Mouse (Mus musculus) layer of hippocampus, adult 9-11 months (tissue): ENCODE measurements around the gene Ctdnep1.
A peak's percentile ranks its signal among the peaks of the same experiment; 100 is the strongest.
"Not testable (repeated sequence)": the region's sequence is repeated elsewhere in the genome, so short reads cannot be mapped to it uniquely, and the experiment has no call there.

Experiments used
- DNase-seq: peaks from one replicate; pipeline ENCODE4 v3.0.0; 2022

The Ctdnep1 gene

DNA sequence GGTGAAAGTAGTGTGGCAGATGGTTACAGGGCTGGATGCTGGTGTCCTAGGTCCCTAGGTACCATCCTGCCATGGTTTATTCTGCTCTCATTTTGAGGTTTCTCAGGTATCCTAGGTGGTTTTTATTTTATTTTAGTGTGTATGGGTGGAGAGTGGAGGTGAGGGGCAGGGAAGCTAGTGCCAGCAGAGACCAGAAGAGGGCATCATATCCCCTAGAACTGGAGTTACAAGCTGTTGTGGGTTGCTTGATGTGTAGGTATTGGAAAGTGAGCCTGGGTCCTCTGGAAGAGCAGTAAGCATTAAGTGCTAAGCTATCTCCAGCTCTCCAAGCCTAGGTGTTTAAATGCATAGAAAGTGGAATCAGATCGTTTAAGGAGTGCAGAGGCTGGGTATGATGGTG lies 28.7 kb upstream of the Ctdnep1 start:
- DNase-seq, result no peak

DNA sequence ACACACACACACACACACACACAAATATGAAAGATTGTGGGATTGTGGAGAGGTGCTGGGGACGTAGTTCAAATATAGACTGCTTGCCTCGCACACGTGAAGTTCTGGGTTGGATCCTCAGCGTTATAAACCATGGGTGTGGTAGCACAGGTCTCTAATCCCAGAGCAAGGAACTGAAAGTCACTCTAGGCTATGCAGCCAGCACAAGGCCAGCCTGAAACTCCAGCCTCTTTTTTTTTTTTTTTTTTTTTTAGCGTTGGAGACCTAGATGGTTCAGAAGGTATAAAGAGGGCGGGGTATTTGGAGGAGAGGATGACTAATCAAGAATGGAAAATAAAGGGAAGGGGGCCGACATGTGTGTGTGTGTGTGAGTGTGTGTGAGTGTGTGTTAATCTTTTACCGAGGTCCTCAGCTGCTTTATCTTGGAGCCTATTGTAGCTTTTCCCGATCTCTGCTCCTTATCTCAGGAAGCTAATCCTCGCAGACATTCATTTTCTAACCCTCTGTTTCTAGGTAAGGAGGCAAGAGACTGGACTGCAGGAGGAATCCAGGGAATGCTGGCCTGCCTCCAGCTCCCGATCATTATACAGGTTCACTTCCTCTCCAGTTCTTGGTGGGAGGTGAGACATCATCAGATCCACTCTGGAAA lies 27.6 kb upstream of the Ctdnep1 start:
- no peak for DNase-seq

GRCm38 (mm10) chr11:69955618-69956017 lies 25.3 kb upstream of the Ctdnep1 start:
- DNase-seq, result not testable (repeated sequence)

- DNase-seq, result no peak
Observed at GRCm38 (mm10) chr11:69956218-69956617, 24.7 kb upstream of the Ctdnep1 start.

DNA sequence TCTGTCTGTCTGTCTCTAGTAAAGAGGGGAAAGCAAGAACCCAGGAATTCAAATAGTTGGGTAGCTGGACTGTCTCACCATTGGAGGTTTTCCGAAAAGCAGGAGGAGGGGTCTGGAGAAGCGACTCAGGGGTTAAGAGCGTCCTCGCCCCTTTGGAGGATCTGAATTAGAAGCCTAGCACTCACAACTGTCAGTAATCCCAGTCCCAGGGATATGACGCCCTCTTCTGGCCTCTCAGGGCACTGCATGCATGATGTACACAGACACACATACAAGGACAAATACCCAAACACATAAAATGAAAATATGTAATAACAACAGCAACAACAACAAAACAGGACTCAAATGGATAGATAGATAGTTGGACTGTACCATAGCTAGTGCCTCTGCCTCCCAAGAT lies 20.3 kb upstream of the Ctdnep1 start:
- DNase-seq, result no peak

DNA sequence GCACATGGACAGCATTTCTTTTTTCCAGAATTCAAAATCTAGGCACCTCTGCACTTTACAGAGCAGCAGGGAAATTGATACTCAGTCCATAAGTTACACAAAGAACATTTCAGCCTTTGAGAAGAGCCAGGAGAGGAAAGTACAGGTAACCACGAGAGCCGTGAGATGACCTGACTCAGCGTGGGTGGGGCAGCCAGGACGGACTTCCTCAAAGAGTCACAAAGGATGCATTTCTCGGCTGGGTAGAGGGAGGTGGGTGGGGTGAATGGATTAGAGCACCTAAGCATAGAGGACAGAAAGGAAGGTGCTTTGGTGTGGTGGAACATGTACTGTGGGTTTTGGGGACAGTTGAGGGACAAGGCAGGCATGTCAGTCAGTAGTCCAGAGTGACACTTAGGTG lies 19.1 kb upstream of the Ctdnep1 start:
- DNase-seq, result no peak

DNA sequence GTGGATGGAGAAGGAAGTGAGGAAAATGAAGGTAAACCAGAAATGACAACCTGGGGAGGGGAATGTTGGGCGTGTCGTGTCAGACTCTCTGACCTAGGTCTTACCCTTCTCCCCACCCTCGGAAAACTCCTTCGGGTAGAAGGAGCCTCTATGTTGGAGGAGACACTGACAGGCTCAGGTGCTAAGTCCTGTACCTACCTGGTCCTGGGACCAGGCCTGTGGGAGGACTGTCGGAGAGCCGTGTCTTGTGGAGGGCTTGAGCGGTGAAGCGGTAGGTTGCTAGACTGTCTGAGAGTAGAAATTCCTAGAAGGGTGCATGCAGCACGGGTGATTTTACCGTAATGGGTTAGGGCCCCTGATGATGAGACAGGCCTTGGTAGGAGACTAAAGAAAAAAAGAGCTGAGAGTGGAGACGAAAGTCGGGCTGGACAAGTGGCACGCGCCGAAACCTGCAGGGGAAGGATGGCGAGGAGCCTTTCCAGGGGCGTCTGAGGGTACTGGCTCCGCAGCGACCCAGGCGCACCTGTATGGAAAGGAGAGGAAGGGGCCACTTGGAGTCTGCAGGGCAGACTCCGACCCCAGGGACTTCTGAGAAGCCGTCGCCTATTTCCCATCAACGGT lies 16.2 kb upstream of the Ctdnep1 start, which contains the start of gene Cldn7:
TSS of gene Cldn7 (plus strand) at position 130 of the 621 bp plus-strand sequence.
- DNase-seq, result no peak

- no peak for DNase-seq
Observed at GRCm38 (mm10) chr11:69965271-69966005, 15.5 kb upstream of the Ctdnep1 start.

DNA sequence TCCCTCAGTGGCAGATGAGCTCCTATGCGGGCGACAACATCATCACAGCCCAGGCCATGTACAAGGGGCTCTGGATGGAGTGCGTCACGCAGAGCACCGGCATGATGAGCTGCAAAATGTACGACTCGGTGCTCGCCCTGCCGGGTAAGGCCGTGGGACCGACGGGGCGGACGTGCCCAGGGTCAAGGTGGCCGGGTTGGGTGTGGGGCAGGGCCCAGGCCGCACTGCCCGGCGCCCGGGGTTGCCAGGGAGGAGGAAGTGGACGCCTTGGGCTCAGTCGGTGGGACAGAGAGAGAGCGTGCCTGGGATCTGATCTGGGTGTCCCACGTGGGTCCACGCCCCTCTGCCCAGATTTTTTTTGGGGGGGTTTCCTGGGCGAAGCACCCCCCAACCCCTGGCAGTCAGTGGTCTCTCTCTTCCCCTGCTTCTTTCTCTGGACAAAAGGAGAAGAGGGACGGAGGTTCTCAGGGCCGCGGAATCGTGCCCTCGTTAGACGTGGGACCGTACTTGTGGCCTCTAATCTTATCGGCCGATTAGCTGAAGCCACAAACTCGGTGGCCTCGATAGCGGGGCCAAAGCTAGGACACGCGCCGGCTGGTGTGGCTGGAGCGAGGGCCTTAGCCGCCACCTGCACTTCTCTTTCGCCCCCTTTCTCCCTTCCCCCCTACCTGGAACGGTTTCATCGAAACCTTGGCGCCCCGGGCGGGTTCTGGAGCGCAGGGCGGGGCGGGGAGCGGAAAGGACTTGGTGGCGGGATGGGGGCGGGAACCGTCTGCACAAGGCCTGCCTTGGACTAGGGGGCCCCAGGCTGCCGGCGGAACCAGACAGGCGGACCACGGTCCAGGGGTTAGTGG lies 14.7 kb upstream of the Ctdnep1 start:
- DNase-seq, result no peak

DNA sequence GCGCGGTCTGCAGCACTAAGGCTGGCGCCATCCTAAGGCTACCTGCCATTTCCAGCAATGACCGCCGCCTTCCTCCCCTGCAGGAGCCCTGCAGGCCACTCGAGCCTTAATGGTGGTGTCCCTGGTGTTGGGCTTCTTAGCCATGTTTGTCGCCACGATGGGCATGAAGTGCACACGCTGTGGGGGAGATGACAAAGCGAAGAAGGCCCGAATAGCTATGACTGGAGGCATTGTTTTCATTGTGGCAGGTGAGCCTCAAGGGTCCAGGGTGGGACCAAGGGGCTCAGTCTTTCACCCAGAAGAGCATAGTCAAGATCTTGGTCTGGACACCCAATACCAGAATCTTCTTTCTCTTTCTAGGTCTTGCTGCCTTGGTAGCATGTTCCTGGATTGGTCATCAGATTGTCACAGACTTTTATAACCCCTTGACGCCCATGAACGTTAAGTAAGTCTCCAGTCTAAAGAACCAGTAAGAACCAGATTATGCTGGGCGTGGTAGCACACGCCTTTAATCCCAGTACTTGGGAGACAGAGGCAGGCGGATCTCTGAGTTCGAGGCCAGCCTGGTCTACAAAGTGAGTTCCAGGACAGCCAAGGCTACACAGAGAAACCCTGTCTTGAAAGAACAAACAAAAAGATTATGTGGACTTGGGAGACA lies 14.0 kb upstream of the Ctdnep1 start:
- no peak for DNase-seq

- DNase-seq, result no peak
Observed at GRCm38 (mm10) chr11:69968793-69969192, 12.2 kb upstream of the Ctdnep1 start.

DNA sequence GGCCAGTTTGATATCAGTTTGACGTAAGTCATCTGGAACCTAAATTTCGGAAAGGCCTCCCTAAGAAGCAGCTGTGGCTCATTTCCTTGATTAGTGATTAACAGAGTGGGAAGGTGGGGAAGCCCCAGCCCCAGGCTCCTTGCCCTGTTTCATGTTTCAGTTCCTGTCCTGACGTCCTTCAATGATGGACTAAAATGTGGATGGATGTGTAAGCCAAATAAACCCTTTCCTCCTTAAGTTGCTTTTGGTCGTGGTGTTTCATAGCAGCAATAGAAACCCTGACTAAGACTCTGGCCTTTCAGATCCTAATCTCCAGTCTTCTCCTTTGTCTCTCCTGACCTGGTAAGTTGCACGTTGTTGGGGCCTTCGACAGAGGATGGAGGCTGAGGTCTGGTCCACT lies 10.7 kb upstream of the Ctdnep1 start:
- DNase-seq, result no peak

DNA sequence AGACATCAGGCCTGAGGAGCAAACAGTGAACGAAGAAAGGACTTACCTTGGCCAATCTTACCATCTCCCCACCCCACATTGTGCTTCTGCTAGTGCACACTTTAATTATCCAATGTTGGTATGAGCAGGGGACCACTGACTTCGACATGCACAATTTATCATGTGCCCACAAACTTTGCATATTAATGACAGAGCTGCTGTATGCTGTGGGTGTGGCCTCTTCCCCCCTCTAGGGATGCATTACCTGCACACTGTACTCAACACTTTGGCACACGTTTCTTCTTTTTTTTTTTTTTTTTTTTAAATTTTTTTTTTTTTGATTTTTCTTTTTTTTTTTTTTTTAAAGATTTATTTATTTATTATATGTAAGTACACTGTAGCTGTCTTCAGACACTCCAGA lies 10.2 kb upstream of the Ctdnep1 start:
- no peak for DNase-seq

DNA sequence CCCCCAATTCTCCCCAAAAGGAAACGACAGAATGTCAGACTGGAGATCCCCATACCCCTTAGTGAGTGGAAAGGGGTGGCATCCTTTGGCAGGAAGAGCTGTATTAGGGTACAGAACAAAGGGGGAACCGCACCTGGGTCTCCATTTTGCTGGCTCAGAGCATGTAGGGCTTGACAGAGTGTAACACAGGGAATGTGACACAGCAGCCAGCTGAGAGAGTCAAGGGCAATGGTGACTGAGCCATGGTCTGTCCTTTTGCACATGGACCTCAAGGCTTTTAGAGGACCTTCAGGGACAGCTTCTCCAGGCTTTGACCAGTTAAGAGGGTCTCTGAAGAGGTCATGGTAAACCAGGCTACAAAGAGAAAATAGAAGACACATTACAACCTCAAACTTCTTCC lies 6.0 kb upstream of the Ctdnep1 start:
- no peak for DNase-seq

- DNase-seq, result no peak
Observed at GRCm38 (mm10) chr11:69976271-69976670, 4.7 kb upstream of the Ctdnep1 start.

- no peak for DNase-seq
Observed at GRCm38 (mm10) chr11:69979827-69980195, 1.1 kb upstream of the Ctdnep1 start.

DNA sequence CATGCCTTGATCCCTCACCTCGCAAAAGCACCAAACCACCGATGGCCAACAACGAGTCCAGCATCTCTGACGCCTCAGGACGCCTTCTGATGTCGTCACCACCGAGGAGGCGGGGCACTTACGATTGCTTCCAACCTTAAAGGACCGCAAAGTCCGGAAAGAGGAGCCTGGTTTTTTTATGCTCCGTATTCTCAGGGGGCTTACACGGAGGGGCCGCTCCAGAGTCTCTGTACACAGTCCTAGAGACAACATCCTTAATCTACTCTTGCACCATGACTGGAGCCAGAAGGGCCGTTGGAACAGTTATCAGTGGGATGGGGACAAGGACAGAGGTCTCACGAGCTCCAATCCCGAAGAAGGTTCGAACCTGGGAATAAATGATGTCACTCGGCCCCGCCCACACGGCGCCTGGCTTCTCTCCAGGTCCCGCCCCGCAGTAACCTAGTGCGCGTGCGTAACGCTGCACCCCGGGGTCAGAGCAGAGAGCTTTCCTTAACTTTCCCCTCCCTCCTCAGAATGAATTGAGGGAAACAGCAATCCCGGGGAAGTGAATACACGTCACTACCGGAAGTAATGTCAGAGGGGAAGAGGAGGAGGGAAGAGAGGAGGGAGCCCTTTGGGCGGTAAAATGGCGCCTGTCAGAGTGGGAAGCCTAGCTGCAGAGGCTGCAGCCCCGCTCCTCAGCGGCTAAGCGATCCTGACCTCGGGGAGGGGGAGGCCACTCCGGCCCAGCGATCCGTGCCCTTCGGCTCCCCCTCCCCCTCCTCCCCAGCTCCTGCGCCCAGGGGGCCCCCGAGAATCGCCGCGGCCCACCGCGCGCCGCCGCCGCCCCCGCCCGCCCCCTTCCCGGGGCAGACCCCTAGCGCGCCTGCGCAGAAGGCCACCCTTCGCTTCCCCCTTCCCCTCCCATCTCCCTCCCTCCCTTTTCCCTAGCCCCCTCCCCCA lies 488 bp upstream of the Ctdnep1 start:
- peak; percentile 98 for DNase-seq

DNA sequence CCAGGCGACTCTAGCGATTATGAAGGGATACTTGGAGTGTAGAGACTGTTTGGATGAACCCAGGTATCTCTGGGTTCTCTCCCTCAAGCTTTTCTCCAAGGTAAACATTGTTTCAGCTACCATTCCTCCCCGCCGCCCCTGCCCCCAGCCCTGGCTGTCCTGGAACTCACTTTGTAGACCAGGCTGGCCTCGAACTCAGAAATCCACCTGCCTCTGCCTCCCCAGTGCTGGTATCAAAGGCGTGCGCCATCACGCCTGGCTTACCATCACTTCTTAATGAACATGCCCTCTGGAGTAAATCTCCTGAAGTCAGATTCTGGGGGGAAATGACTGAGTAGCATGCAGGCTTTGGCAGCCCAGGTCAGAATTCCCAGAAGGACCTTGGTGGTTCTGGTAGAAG lies 1.3 kb downstream of the Ctdnep1 start, which contains the start of gene Elp5:
TSS of gene Elp5 (minus strand) at position 293 of the 400 bp plus-strand sequence.
- no peak for DNase-seq

GRCm38 (mm10) chr11:69982877-69983276 lies 1.9 kb downstream of the Ctdnep1 start:
- DNase-seq, result no peak

- no peak for DNase-seq
Observed at GRCm38 (mm10) chr11:69983377-69983776, 2.4 kb downstream of the Ctdnep1 start.

DNA sequence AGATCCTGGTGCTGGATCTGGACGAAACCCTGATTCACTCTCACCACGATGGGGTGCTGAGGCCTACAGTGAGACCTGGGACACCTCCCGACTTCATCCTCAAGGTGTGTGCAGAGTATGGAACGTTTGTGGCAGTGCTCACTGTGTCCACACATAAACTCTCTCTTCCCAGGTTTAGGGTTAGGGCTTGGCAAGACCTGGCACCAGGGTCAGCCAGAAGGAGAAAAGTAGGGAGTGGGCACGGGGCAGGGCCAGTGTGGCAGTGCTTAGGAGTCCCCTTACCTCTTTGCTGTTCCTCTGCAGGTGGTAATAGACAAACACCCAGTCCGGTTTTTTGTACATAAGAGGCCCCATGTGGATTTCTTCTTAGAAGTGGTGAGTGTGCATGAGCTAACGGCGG lies 3.5 kb downstream of the Ctdnep1 start:
- no peak for DNase-seq
